In genomic region chr11:116649711-116650337, GRCm38 (mm10) we compare ENCODE assay signal across 22 mouse cellular contexts. TPM values are rescaled to one million over a fixed set of nuclear protein-coding genes. Genes with fewer than 3 reads are reported as not detected.
DNase-seq lines count a peak whose midpoint lies in the region; ATAC-seq and TF ChIP-seq lines count a peak whose summit lies in the region.
"Had no signal": no experiment of that assay in that cellular context is flagged by ENCODE, and none has a peak within 500 bp of the region (broad histone marks: within the 10 kb centered on the region; RNA-seq: fewer than 3 reads in every experiment).

No protein-coding gene starts in this region.

- TF ChIP-seq CTCF in intestine, postnatal 0 days (IDR thresholded peaks at IDR 0.05; ENCODE audit: low read depth): no peak
- no peak for TF ChIP-seq CTCF in stomach, postnatal 0 days (IDR thresholded peaks at IDR 0.05; ENCODE audit: low read depth)
- TF ChIP-seq CTCF in lung, postnatal 0 days (IDR thresholded peaks at IDR 0.05): no peak

- ATAC-seq in heart, embryonic 11.5 days (replicated peaks; ENCODE audit: insufficient number of reproducible peaks, low FRiP score, low TSS enrichment): no peak
- ATAC-seq in intestine, embryonic 15.5 days: no peak
- no peak for ATAC-seq in intestine, postnatal 0 days
- no peak for ATAC-seq in stomach, embryonic 16.5 days (ENCODE audit: insufficient read depth, low FRiP score)
- ATAC-seq in stomach, postnatal 0 days (ENCODE audit: low FRiP score, low TSS enrichment): no peak
- no peak for ATAC-seq in lung, postnatal 0 days
- ATAC-seq: forebrain, embryonic 13.5 days; midbrain, embryonic 16.5 days; Patski had no signal

- TF ChIP-seq EP300 in stomach, postnatal 0 days (optimal IDR thresholded peaks at IDR 0.05): no peak
- no peak for TF ChIP-seq EP300 in lung, postnatal 0 days (IDR thresholded peaks at IDR 0.05)

- no peak overlapping the region for H3K4me2 ChIP-seq in heart, embryonic 11.5 days
- H3K4me2 ChIP-seq in intestine, embryonic 15.5 days (replicated peaks): no peak overlapping the region
- no peak overlapping the region for H3K4me2 ChIP-seq in intestine, postnatal 0 days (replicated peaks; ENCODE audit: low read depth)
- no peak overlapping the region for H3K4me2 ChIP-seq in stomach, embryonic 16.5 days (ENCODE audit: low read depth, low read length)
- no peak overlapping the region for H3K4me2 ChIP-seq in stomach, postnatal 0 days (replicated peaks; ENCODE audit: low read depth)
- H3K4me2 ChIP-seq in lung, postnatal 0 days (replicated peaks; ENCODE audit: low read depth, low read length): no peak overlapping the region
- H3K4me2 ChIP-seq: forebrain, embryonic 13.5 days; hindbrain, embryonic 15.5 days; limb, embryonic 12.5 days; liver, embryonic 15.5 days; lung, embryonic 14.5 days; midbrain, embryonic 11.5 days had no signal

- DNase-seq in heart, adult 11 months: peak; percentile 92
- no peak for DNase-seq in stomach, postnatal 0 days (ENCODE audit: low spot score)
- no peak for DNase-seq in lung, postnatal 0 days (ENCODE audit: low spot score)
- DNase-seq: cerebellum, adult 11-12 months; cerebellum, postnatal 14 days; heart, postnatal 36 days; kidney, adult 9 months; lung, embryonic 14.5 days; right cerebral cortex, postnatal 25 days; spleen, adult 18-20 months had no signal

- no peaks in the 10 kb centered on the region for H3K9me3 ChIP-seq in heart, embryonic 11.5 days (replicated peaks; ENCODE audit: control insufficient read depth, low read length)
- no peaks in the 10 kb centered on the region for H3K9me3 ChIP-seq in intestine, embryonic 15.5 days
- H3K9me3 ChIP-seq in intestine, postnatal 0 days (ENCODE audit: control insufficient read depth): no peaks in the 10 kb centered on the region
- no peaks in the 10 kb centered on the region for H3K9me3 ChIP-seq in stomach, embryonic 16.5 days (replicated peaks; ENCODE audit: control insufficient read depth, low read length)
- H3K9me3 ChIP-seq in stomach, postnatal 0 days (ENCODE audit: control insufficient read depth, low read length): no peaks in the 10 kb centered on the region
- no peaks in the 10 kb centered on the region for H3K9me3 ChIP-seq in lung, postnatal 0 days (ENCODE audit: low read length)
- H3K9me3 ChIP-seq: forebrain, embryonic 13.5 days; hindbrain, embryonic 15.5 days; limb, embryonic 12.5 days; liver, embryonic 15.5 days had no signal

- no peak overlapping the region for H3K9ac ChIP-seq in heart, embryonic 11.5 days (ENCODE audit: low read depth, low read length)
- no peak overlapping the region for H3K9ac ChIP-seq in intestine, embryonic 15.5 days
- no peak overlapping the region for H3K9ac ChIP-seq in intestine, postnatal 0 days (ENCODE audit: low read depth, low read length)
- no peak overlapping the region for H3K9ac ChIP-seq in stomach, embryonic 16.5 days (ENCODE audit: low read length)
- no peak overlapping the region for H3K9ac ChIP-seq in stomach, postnatal 0 days (ENCODE audit: low read length)
- H3K9ac ChIP-seq in lung, postnatal 0 days (replicated peaks; ENCODE audit: low read depth): no peak overlapping the region
- H3K9ac ChIP-seq: forebrain, embryonic 13.5 days; hindbrain, embryonic 15.5 days; limb, embryonic 12.5 days; liver, embryonic 15.5 days; lung, embryonic 14.5 days had no signal

- 88% methylated on average over 13 of the region's 13 CpGs for WGBS in heart, embryonic 11.5 days (ENCODE audit: insufficient replicate concordance)
- 85% methylated on average over 13 of the region's 13 CpGs for WGBS in intestine, embryonic 15.5 days
- 87% methylated on average over 13 of the region's 13 CpGs for WGBS in intestine, postnatal 0 days
- WGBS in stomach, embryonic 16.5 days: 93% methylated on average over 13 of the region's 13 CpGs
- 89% methylated on average over 13 of the region's 13 CpGs for WGBS in stomach, postnatal 0 days
- 90% methylated on average over 13 of the region's 13 CpGs for WGBS in lung, postnatal 0 days

- no peak overlapping the region for H3K4me3 ChIP-seq in heart, embryonic 11.5 days (ENCODE audit: low read depth, low read length)
- no peak overlapping the region for H3K4me3 ChIP-seq in intestine, embryonic 15.5 days (replicated peaks)
- no peak overlapping the region for H3K4me3 ChIP-seq in intestine, postnatal 0 days (ENCODE audit: low read depth, low read length)
- no peak overlapping the region for H3K4me3 ChIP-seq in stomach, embryonic 16.5 days (replicated peaks; ENCODE audit: low read length)
- no peak overlapping the region for H3K4me3 ChIP-seq in stomach, postnatal 0 days (ENCODE audit: low read depth, low read length)
- H3K4me3 ChIP-seq in lung, postnatal 0 days (ENCODE audit: low read depth, low read length): no peak overlapping the region
- H3K4me3 ChIP-seq: forebrain, embryonic 13.5 days; hindbrain, embryonic 15.5 days; limb, embryonic 12.5 days; liver, embryonic 15.5 days had no signal

- no peak overlapping the region for H3K27ac ChIP-seq in heart, embryonic 11.5 days (ENCODE audit: low read depth, low read length)
- H3K27ac ChIP-seq in intestine, embryonic 15.5 days: 0 out of 2 replicates have a peak overlapping the region, but pooled peaks have one; percentile 85
- H3K27ac ChIP-seq in intestine, postnatal 0 days (ENCODE audit: low read depth, low read length): no peak overlapping the region
- peak overlapping the region; percentile 90; the same call in 1 of the 2 replicates for H3K27ac ChIP-seq in stomach, embryonic 16.5 days (ENCODE audit: low read length)
- no peak overlapping the region for H3K27ac ChIP-seq in stomach, postnatal 0 days (replicated peaks)
- H3K27ac ChIP-seq in lung, postnatal 0 days (ENCODE audit: low read length): no peak overlapping the region
- H3K27ac ChIP-seq: forebrain, embryonic 13.5 days; hindbrain, embryonic 15.5 days; limb, embryonic 12.5 days had no signal

- H3K36me3 ChIP-seq in heart, embryonic 11.5 days (ENCODE audit: control insufficient read depth, insufficient read depth, low read length): no peaks in the 10 kb centered on the region
- no peaks in the 10 kb centered on the region for H3K36me3 ChIP-seq in intestine, embryonic 15.5 days
- H3K36me3 ChIP-seq in intestine, postnatal 0 days (ENCODE audit: control insufficient read depth, insufficient read depth): no peaks in the 10 kb centered on the region; the same call in 1 of the 2 replicates
- H3K36me3 ChIP-seq in stomach, embryonic 16.5 days (ENCODE audit: control insufficient read depth, insufficient read depth, low read length): no peaks in the 10 kb centered on the region
- H3K36me3 ChIP-seq in stomach, postnatal 0 days (ENCODE audit: control insufficient read depth, insufficient read depth, low read length): no peaks in the 10 kb centered on the region
- H3K36me3 ChIP-seq in lung, postnatal 0 days (ENCODE audit: insufficient read depth, low read length): no peaks in the 10 kb centered on the region
- H3K36me3 ChIP-seq: hindbrain, embryonic 15.5 days; limb, embryonic 12.5 days; liver, embryonic 15.5 days had no signal

- peaks cover 38% of the 10 kb centered on the region for H3K4me1 ChIP-seq in heart, embryonic 11.5 days (ENCODE audit: control insufficient read depth, insufficient read depth, low read length)
- peaks cover 44% of the 10 kb centered on the region for H3K4me1 ChIP-seq in intestine, embryonic 15.5 days (replicated peaks)
- 0 out of 2 replicates have a peak, but pooled peaks cover 2% of the 10 kb centered on the region for H3K4me1 ChIP-seq in intestine, postnatal 0 days (replicated peaks; ENCODE audit: control insufficient read depth, insufficient read depth, low read length)
- peaks cover 46% of the 10 kb centered on the region for H3K4me1 ChIP-seq in stomach, embryonic 16.5 days (ENCODE audit: control insufficient read depth, insufficient read depth, low read length)
- H3K4me1 ChIP-seq in stomach, postnatal 0 days (replicated peaks; ENCODE audit: control insufficient read depth, insufficient read depth): peaks cover 6% of the 10 kb centered on the region
- H3K4me1 ChIP-seq in lung, postnatal 0 days (ENCODE audit: insufficient read depth, low read depth, low read length): peaks cover 14% of the 10 kb centered on the region; the same call in 1 of the 2 replicates

- H3K27me3 ChIP-seq in heart, embryonic 11.5 days (ENCODE audit: control insufficient read depth, insufficient read depth, low read length): peaks cover 44% of the 10 kb centered on the region
- H3K27me3 ChIP-seq in intestine, embryonic 15.5 days (replicated peaks): peaks cover 29% of the 10 kb centered on the region
- peaks cover 18% of the 10 kb centered on the region for H3K27me3 ChIP-seq in intestine, postnatal 0 days (replicated peaks; ENCODE audit: control insufficient read depth, insufficient read depth, low read length)
- H3K27me3 ChIP-seq in stomach, embryonic 16.5 days (ENCODE audit: control insufficient read depth, insufficient read depth, low read length): peaks cover 14% of the 10 kb centered on the region; the same call in 1 of the 2 replicates
- no peaks in the 10 kb centered on the region for H3K27me3 ChIP-seq in stomach, postnatal 0 days (ENCODE audit: control insufficient read depth, insufficient read depth, low read length)
- no peaks in the 10 kb centered on the region; the same call in none of the 2 replicates for H3K27me3 ChIP-seq in lung, postnatal 0 days (replicated peaks; ENCODE audit: insufficient read depth, low read length)
- H3K27me3 ChIP-seq: Patski had no signal

RNA-seq across cellular contexts. Expression of gene Prcd, which starts 3.5 kb away (rescaled TPM):
- 0.35 and 0.92 TPM in 2 replicates for polyA plus RNA-seq in heart, embryonic 11.5 days (2014; fragmentation: Nextera tagmentation; extraction: Ambion mirVana)
- 1.0 and 1.3 TPM in 2 replicates for polyA plus RNA-seq in intestine, embryonic 15.5 days (2015; fragmentation: Nextera tagmentation; extraction: Ambion mirVana)
- 0.84 and 1.1 TPM in 2 replicates for polyA plus RNA-seq in intestine, postnatal 0 days (2015; fragmentation: Nextera tagmentation; extraction: Ambion mirVana)
- 1.1 and 1.6 TPM in 2 replicates for polyA plus RNA-seq in stomach, embryonic 16.5 days (2015; fragmentation: Nextera tagmentation; extraction: Ambion mirVana)
- polyA plus RNA-seq in stomach, postnatal 0 days (2015; fragmentation: Nextera tagmentation; extraction: Ambion mirVana): 2.6 and 2.7 TPM in 2 replicates
- polyA plus RNA-seq in lung, postnatal 0 days (2015; fragmentation: Nextera tagmentation; extraction: Ambion mirVana): 10.9 and 16.4 TPM in 2 replicates
- polyA plus RNA-seq: liver, adult 2 months had no signal

RNA-seq across cellular contexts. Expression of gene Cygb, which starts 4.3 kb away (rescaled TPM):
- 1.1 and 1.2 TPM in 2 replicates for polyA plus RNA-seq in heart, embryonic 11.5 days (2014; fragmentation: Nextera tagmentation; extraction: Ambion mirVana)
- polyA plus RNA-seq in intestine, embryonic 15.5 days (2015; fragmentation: Nextera tagmentation; extraction: Ambion mirVana): 12.5 and 12.9 TPM in 2 replicates
- polyA plus RNA-seq in intestine, postnatal 0 days (2015; fragmentation: Nextera tagmentation; extraction: Ambion mirVana): 17.5 and 20.2 TPM in 2 replicates
- polyA plus RNA-seq in stomach, embryonic 16.5 days (2015; fragmentation: Nextera tagmentation; extraction: Ambion mirVana): 19.6 and 24.8 TPM in 2 replicates
- 22.1 and 22.2 TPM in 2 replicates for polyA plus RNA-seq in stomach, postnatal 0 days (2015; fragmentation: Nextera tagmentation; extraction: Ambion mirVana)
- polyA plus RNA-seq in lung, postnatal 0 days (2015; fragmentation: Nextera tagmentation; extraction: Ambion mirVana): 27.3 and 32.0 TPM in 2 replicates

RNA-seq across cellular contexts. Expression of gene Rhbdf2, which starts 23.0 kb away (rescaled TPM):
- 5.0 and 6.0 TPM in 2 replicates for polyA plus RNA-seq in heart, embryonic 11.5 days (2014; fragmentation: Nextera tagmentation; extraction: Ambion mirVana)
- 8.4 and 8.9 TPM in 2 replicates for polyA plus RNA-seq in intestine, embryonic 15.5 days (2015; fragmentation: Nextera tagmentation; extraction: Ambion mirVana)
- polyA plus RNA-seq in intestine, postnatal 0 days (2015; fragmentation: Nextera tagmentation; extraction: Ambion mirVana): 7.6 and 8.4 TPM in 2 replicates
- polyA plus RNA-seq in stomach, embryonic 16.5 days (2015; fragmentation: Nextera tagmentation; extraction: Ambion mirVana): 8.2 and 9.3 TPM in 2 replicates
- 5.7 and 6.1 TPM in 2 replicates for polyA plus RNA-seq in stomach, postnatal 0 days (2015; fragmentation: Nextera tagmentation; extraction: Ambion mirVana)
- polyA plus RNA-seq in lung, postnatal 0 days (2015; fragmentation: Nextera tagmentation; extraction: Ambion mirVana): 23.5 and 27.9 TPM in 2 replicates

Comparison
In these comparisons a context has a peak if more than half of its experiments do, and no peak if none do; other contexts are left out.
1. H3K27ac ChIP-seq: peak in intestine, embryonic 15.5 days (single experiment) and stomach, embryonic 16.5 days (single experiment); none in heart, embryonic 11.5 days (single experiment), intestine, postnatal 0 days (single experiment), stomach, postnatal 0 days (single experiment) and lung, postnatal 0 days (single experiment).